Mouse (Mus musculus): Measurements from ENCODE around the gene Sympk. TPM values are rescaled to one million over a fixed set of nuclear protein-coding genes. Genes with fewer than 3 reads are reported as not detected.

Gene Sympk
- total RNA-seq, 2 experiments from 2014 or later = 64.6 to 66.5 TPM

GRCm38 (mm10) chr7:19095751-19096110 lies 71.6 kb downstream of the Sympk start:
- intact Hi-C loops (cut with DNase I) = no loop called here

GRCm38 (mm10) chr7:19096421-19096976 lies 72.3 kb downstream of the Sympk start:
- no peak for DNase-seq

More at GRCm38 (mm10) chr7:19095751-19096110, 71.6 kb downstream of the Sympk start:
- DNase-seq = peak; percentile 69 to 76

GRCm38 (mm10) chr7:19097217-19097616 lies 73.0 kb downstream of the Sympk start:
- DNase-seq = peak in 1 of 2 experiments; percentile 45
- intact Hi-C loops (cut with DNase I) = no loop called here

More at GRCm38 (mm10) chr7:19096421-19096976, 72.3 kb downstream of the Sympk start:
- intact Hi-C loops (cut with DNase I) = no loop called here

GRCm38 (mm10) chr7:19097863-19098262 lies 73.7 kb downstream of the Sympk start:
- intact Hi-C loops (cut with DNase I) = no loop called here
- DNase-seq = peak in 1 of 2 experiments; percentile 79

GRCm38 (mm10) chr7:19098811-19099210 lies 74.6 kb downstream of the Sympk start:
- intact Hi-C loops (cut with DNase I) = no loop called here

GRCm38 (mm10) chr7:19100290-19100689 lies 76.1 kb downstream of the Sympk start:
- intact Hi-C loops (cut with DNase I) = loop anchor here (1.0 kb wide), 1 partner anchor 46 kb away; no protein-coding TSS in a partner anchor
- no peak for DNase-seq

More at GRCm38 (mm10) chr7:19098811-19099210, 74.6 kb downstream of the Sympk start:
- no peak for DNase-seq

GRCm38 (mm10) chr7:19103741-19104140 lies 79.6 kb downstream of the Sympk start:
- DNase-seq = no peak
- intact Hi-C loops (cut with DNase I) = no loop called here

Small RNAs within 50 kb of the gene (microRNA-seq; reads per million reads assigned to microRNA genes)
- gene Mir3100 = 1.4 to 8.6 reads per million in 2 experiments

Other genes starting within 250 kb of the Sympk start
- not detected for gene Psg19, start 225.9 kb upstream of the Sympk start, total RNA-seq (2021)
- gene Psg17, start 202.8 kb upstream of the Sympk start, total RNA-seq (2021) = not detected
- gene Mill2, start 184.4 kb upstream of the Sympk start, total RNA-seq (2021) = 1 to 10 TPM; 5.4 to 6.5 TPM
- 1 to 10 TPM; 2.0 to 3.3 TPM for gene Pglyrp1, start 153.0 kb upstream of the Sympk start, total RNA-seq (2021)
- gene Ccdc61, start 114.0 kb upstream of the Sympk start, total RNA-seq (2021) = 1 to 10 TPM; 9.0 to 9.5 TPM
- 10 to 100 TPM in 1 of 2 experiments, 1 to 10 TPM in 1; 9.6 to 10.1 TPM for gene Nova2, start 98.5 kb upstream of the Sympk start, total RNA-seq (2021)
- gene Nanos2, start 37.0 kb upstream of the Sympk start, total RNA-seq (2021) = not detected
- 1 to 10 TPM; 2.5 to 2.8 TPM for gene Mypop, start 33.1 kb upstream of the Sympk start, total RNA-seq (2021)
- gene Irf2bp1, start 20.3 kb upstream of the Sympk start, total RNA-seq (2021) = 10 to 100 TPM; 24.2 to 24.4 TPM
- gene Foxa3, start 839 bp upstream of the Sympk start, total RNA-seq (2021) = not detected
- not detected for gene Rsph6a, start 30.3 kb downstream of the Sympk start, total RNA-seq (2021)
- gene Dmwd, start 51.9 kb downstream of the Sympk start, total RNA-seq (2021) = 10 to 100 TPM; 42.1 to 45.1 TPM
- gene Dmpk, start 59.5 kb downstream of the Sympk start, total RNA-seq (2021) = 100 to 1,000 TPM; 473 to 516 TPM
- gene Six5, start 70.2 kb downstream of the Sympk start, total RNA-seq (2021) = 1 to 10 TPM; 9.0 to 9.1 TPM
- gene Gm4969, start 94.0 kb downstream of the Sympk start, total RNA-seq (2021) = under 1 TPM in 1 of 2 experiments, not detected in 1; 0.12 TPM
- 1 to 10 TPM; 5.7 to 6.6 TPM for gene Fbxo46, start 95.5 kb downstream of the Sympk start, total RNA-seq (2021)
- gene Qpctl, start 124.9 kb downstream of the Sympk start, total RNA-seq (2021) = 1 to 10 TPM; 5.9 to 6.1 TPM
- gene Snrpd2, start 125.3 kb downstream of the Sympk start, total RNA-seq (2021) = 10 to 100 TPM; 62.8 to 70.8 TPM
- gene Gipr, start 141.8 kb downstream of the Sympk start, total RNA-seq (2021) = under 1 TPM; 0.37 to 0.55 TPM
- gene Eml2, start 152.0 kb downstream of the Sympk start, total RNA-seq (2021) = 10 to 100 TPM; 37.9 to 43.0 TPM
- 10 to 100 TPM in 1 of 2 experiments, 1 to 10 TPM in 1; 9.9 to 11.2 TPM for gene Gpr4, start 188.2 kb downstream of the Sympk start, total RNA-seq (2021)
- 10 to 100 TPM; 54.8 to 58.3 TPM for gene Opa3, start 204.0 kb downstream of the Sympk start, total RNA-seq (2021)
- 10 to 100 TPM; 55.7 to 59.1 TPM for gene Vasp, start 247.4 kb downstream of the Sympk start, total RNA-seq (2021)